In genomic region chr2:178327466-178328040, GRCm38 (mm10) we compare ENCODE assay signal across 8 mouse cellular contexts.
DNase-seq lines count a peak whose midpoint lies in the region; ATAC-seq and TF ChIP-seq lines count a peak whose summit lies in the region.

No protein-coding gene starts in this region.

- ATAC-seq in heart, embryonic 13.5 days (ENCODE audit: extremely low read depth, insufficient number of reproducible peaks, low FRiP score, low TSS enrichment), result peak; percentile 49; the same call in 1 of the 2 replicates
- peak; percentile 96 for ATAC-seq in kidney, embryonic 15.5 days (replicated peaks; ENCODE audit: low FRiP score)
- ATAC-seq in limb, embryonic 14.5 days (ENCODE audit: low FRiP score, low read depth), result peak; percentile 73
- ATAC-seq in midbrain, embryonic 15.5 days (replicated peaks), result peak; percentile 92

- H3K27ac ChIP-seq in forebrain, embryonic 10.5 days, result peak overlapping the region; percentile 51
- H3K27ac ChIP-seq in heart, embryonic 13.5 days (replicated peaks), result peak overlapping the region; percentile 46
- H3K27ac ChIP-seq in kidney, embryonic 15.5 days, result no peak overlapping the region
- H3K27ac ChIP-seq in limb, embryonic 14.5 days (replicated peaks; ENCODE audit: low read depth, low read length), result no peak overlapping the region
- H3K27ac ChIP-seq in midbrain, embryonic 15.5 days, result peak overlapping the region; percentile 85

- H3K9ac ChIP-seq in heart, embryonic 13.5 days, result peak overlapping the region; percentile 45
- no peak overlapping the region for H3K9ac ChIP-seq in kidney, embryonic 15.5 days
- no peak overlapping the region for H3K9ac ChIP-seq in limb, embryonic 14.5 days (ENCODE audit: low read depth, low read length, severe bottlenecking)
- peak overlapping the region; percentile 45 for H3K9ac ChIP-seq in midbrain, embryonic 15.5 days

- H3K27me3 ChIP-seq in forebrain, embryonic 10.5 days (ENCODE audit: poor library complexity, severe bottlenecking), result no peaks in the 10 kb centered on the region
- no peaks in the 10 kb centered on the region for H3K27me3 ChIP-seq in heart, embryonic 13.5 days (replicated peaks)
- H3K27me3 ChIP-seq in kidney, embryonic 15.5 days, result no peaks in the 10 kb centered on the region
- H3K27me3 ChIP-seq in limb, embryonic 14.5 days (ENCODE audit: control insufficient read depth, insufficient read depth, low read length), result no peaks in the 10 kb centered on the region
- no peaks in the 10 kb centered on the region for H3K27me3 ChIP-seq in midbrain, embryonic 15.5 days (replicated peaks)

- peak overlapping the region; percentile 63 for H3K4me2 ChIP-seq in heart, embryonic 13.5 days
- H3K4me2 ChIP-seq in kidney, embryonic 15.5 days, result 0 out of 2 replicates have a peak overlapping the region, but pooled peaks have one; percentile 3
- peak overlapping the region; percentile 17; the same call in 1 of the 2 replicates for H3K4me2 ChIP-seq in limb, embryonic 14.5 days (replicated peaks; ENCODE audit: low read depth, low read length, severe bottlenecking)
- H3K4me2 ChIP-seq in midbrain, embryonic 15.5 days, result peak overlapping the region; percentile 51

- DNase-seq in 3T3-L1 (ENCODE audit: low read depth, low spot score), result peak; percentile 42
- DNase-seq in brain, adult 2 months (ENCODE audit: low read depth, low spot score), result peak; percentile 97
- DNase-seq in forebrain, embryonic 10.5 days (ENCODE audit: extremely low spot score, low spot score), result peak; percentile 72
- peak; percentile 33 for DNase-seq in limb, embryonic 14.5 days (ENCODE audit: low spot score)
- no peak for DNase-seq in T-cell, adult 2 months (ENCODE audit: low spot score)

- peak overlapping the region; percentile 31 for H3K4me3 ChIP-seq in forebrain, embryonic 10.5 days
- H3K4me3 ChIP-seq in heart, embryonic 13.5 days, result peak overlapping the region; percentile 35
- no peak overlapping the region for H3K4me3 ChIP-seq in kidney, embryonic 15.5 days (replicated peaks)
- H3K4me3 ChIP-seq in limb, embryonic 14.5 days (replicated peaks; ENCODE audit: low read length), result no peak overlapping the region
- H3K4me3 ChIP-seq in midbrain, embryonic 15.5 days, result peak overlapping the region; percentile 34

- TF ChIP-seq POLR2A in limb, embryonic 14.5 days (IDR thresholded peaks at IDR 0.05; ENCODE audit: borderline replicate concordance, extremely low read depth, insufficient read depth, insufficient read length), result no peak

- H3K9me3 ChIP-seq in forebrain, embryonic 10.5 days, result no peaks in the 10 kb centered on the region
- no peaks in the 10 kb centered on the region for H3K9me3 ChIP-seq in heart, embryonic 13.5 days
- H3K9me3 ChIP-seq in kidney, embryonic 15.5 days (replicated peaks), result no peaks in the 10 kb centered on the region
- no peaks in the 10 kb centered on the region for H3K9me3 ChIP-seq in limb, embryonic 14.5 days (ENCODE audit: control insufficient read depth, low read length)
- H3K9me3 ChIP-seq in midbrain, embryonic 15.5 days, result no peaks in the 10 kb centered on the region

- peaks cover 16% of the 10 kb centered on the region for H3K4me1 ChIP-seq in forebrain, embryonic 10.5 days
- peaks cover 36% of the 10 kb centered on the region for H3K4me1 ChIP-seq in heart, embryonic 13.5 days
- H3K4me1 ChIP-seq in kidney, embryonic 15.5 days, result peaks cover 8% of the 10 kb centered on the region
- H3K4me1 ChIP-seq in limb, embryonic 14.5 days (ENCODE audit: control insufficient read depth, insufficient read depth, low read length), result peaks cover 8% of the 10 kb centered on the region
- H3K4me1 ChIP-seq in midbrain, embryonic 15.5 days, result peaks cover 35% of the 10 kb centered on the region

- 15% methylated on average over 12 of the region's 12 CpGs for WGBS in forebrain, embryonic 10.5 days
- WGBS in heart, embryonic 13.5 days, result 12% methylated on average over 11 of the region's 12 CpGs
- 12% methylated on average over 12 of the region's 12 CpGs for WGBS in kidney, embryonic 15.5 days
- 18% methylated on average over 9 of the region's 12 CpGs for WGBS in limb, embryonic 14.5 days
- WGBS in midbrain, embryonic 15.5 days, result 14% methylated on average over 12 of the region's 12 CpGs

- no peaks in the 10 kb centered on the region for H3K36me3 ChIP-seq in forebrain, embryonic 10.5 days (replicated peaks)
- H3K36me3 ChIP-seq in heart, embryonic 13.5 days, result no peaks in the 10 kb centered on the region
- H3K36me3 ChIP-seq in kidney, embryonic 15.5 days, result no peaks in the 10 kb centered on the region
- no peaks in the 10 kb centered on the region for H3K36me3 ChIP-seq in limb, embryonic 14.5 days (ENCODE audit: control insufficient read depth, insufficient read depth, low read length)
- H3K36me3 ChIP-seq in midbrain, embryonic 15.5 days (replicated peaks), result no peaks in the 10 kb centered on the region

Comparison
In these comparisons a context has a peak if more than half of its experiments do, and no peak if none do; other contexts are left out.
1. H3K27ac ChIP-seq: peak in forebrain, embryonic 10.5 days (single experiment), heart, embryonic 13.5 days (single experiment) and midbrain, embryonic 15.5 days (single experiment); none in kidney, embryonic 15.5 days (single experiment) and limb, embryonic 14.5 days (single experiment).
2. H3K4me3 ChIP-seq: peak in forebrain, embryonic 10.5 days (single experiment), heart, embryonic 13.5 days (single experiment) and midbrain, embryonic 15.5 days (single experiment); none in kidney, embryonic 15.5 days (single experiment) and limb, embryonic 14.5 days (single experiment).
3. H3K4me2 ChIP-seq: peak in every context shown above with its lines; median percentile 63 in heart, embryonic 13.5 days; 51 in midbrain, embryonic 15.5 days; 17 in limb, embryonic 14.5 days; 3 in kidney, embryonic 15.5 days.
4. H3K9ac ChIP-seq: peak in heart, embryonic 13.5 days (single experiment) and midbrain, embryonic 15.5 days (single experiment); none in kidney, embryonic 15.5 days (single experiment) and limb, embryonic 14.5 days (single experiment).
5. Peak in every context shown above with its lines, with median percentiles within 50 percentile points of each other: ATAC-seq.